Mouse (Mus musculus): ENCODE results near the gene Ddx5. TPM values are rescaled to one million over a fixed set of nuclear protein-coding genes. Genes with fewer than 3 reads are reported as not detected.

Gene Ddx5
- polyA plus RNA-seq (2017; shearing (Covaris generic)): 100 to 1,000 TPM; 576 to 643 TPM

GRCm38 (mm10) chr11:106788775-106789459 is at the start of gene Ddx5, which contains the start of gene Cep95:
TSS of gene Ddx5 (minus strand) at chr11:106789185.
TSS of gene Cep95 (plus strand) at chr11:106789252.

GRCm38 (mm10) chr11:106779388-106780088 is 9.4 kb downstream of the Ddx5 start, which contains the start of gene Polg2:
TSS of gene Polg2 (minus strand) at chr11:106779537.

GRCm38 (mm10) chr11:106751039-106752018 is 37.7 kb downstream of the Ddx5 start, which contains the start of gene Milr1:
TSS of gene Milr1 (plus strand) at chr11:106751226.

GRCm38 (mm10) chr11:106750121-106750751 is 38.7 kb downstream of the Ddx5 start, which contains the start of gene Pecam1:
TSS of gene Pecam1 (minus strand) at chr11:106750628.

Other genes starting within 250 kb of the Ddx5 start
- gene Tex2, start 175.8 kb downstream of the Ddx5 start, polyA plus RNA-seq (2017; shearing (Covaris generic)): 10 to 100 TPM; 17.6 to 28.6 TPM
- gene Pecam1, start 38.6 kb downstream of the Ddx5 start, polyA plus RNA-seq (2017; shearing (Covaris generic)): 100 to 1,000 TPM in 1 of 2 experiments, 10 to 100 TPM in 1; 95.9 to 101 TPM
- gene Milr1, start 38.0 kb downstream of the Ddx5 start, polyA plus RNA-seq (2017; shearing (Covaris generic)): 10 to 100 TPM in 1 of 2 experiments, 1 to 10 TPM in 1; 9.5 to 11.1 TPM
- gene Polg2, start 9.6 kb downstream of the Ddx5 start, polyA plus RNA-seq (2017; shearing (Covaris generic)): 10 to 100 TPM; 18.9 to 31.9 TPM
- 10 to 100 TPM; 26.0 to 32.4 TPM for gene Cep95, start 67 bp upstream of the Ddx5 start, polyA plus RNA-seq (2017; shearing (Covaris generic))
- gene Smurf2, start 131.5 kb upstream of the Ddx5 start, polyA plus RNA-seq (2017; shearing (Covaris generic)): 10 to 100 TPM; 16.9 to 58.4 TPM
- 10 to 100 TPM; 89.2 to 89.8 TPM for gene Kpna2, start 210.4 kb upstream of the Ddx5 start, polyA plus RNA-seq (2017; shearing (Covaris generic))
- gene 1810010H24Rik, start 236.5 kb upstream of the Ddx5 start, polyA plus RNA-seq (2017; shearing (Covaris generic)): 1 to 10 TPM in 1 of 2 experiments, under 1 TPM in 1; 0.54 to 2.9 TPM